Mouse (Mus musculus): ENCODE measurements around the gene Rgp1. TPM values are rescaled to one million over a fixed set of nuclear protein-coding genes. Genes with fewer than 3 reads are reported as not detected.

Rgp1 gene
- polyA plus RNA-seq, 2 experiments = 33.3 to 81.9 TPM

- H3K9me3 ChIP-seq (ENCODE audit: control insufficient read depth, low read length) = no peaks in the 10 kb centered on the region
- no peak overlapping the region for H3K4me3 ChIP-seq (replicated peaks; ENCODE audit: low read length)
- no peak overlapping the region for H3K27ac ChIP-seq (replicated peaks; ENCODE audit: low read depth, low read length)
- no peaks in the 10 kb centered on the region for H3K36me3 ChIP-seq (ENCODE audit: control insufficient read depth, insufficient read depth, low read length)
- 78% methylated on average over 10 of the region's 10 CpGs for WGBS
- no peak for TF ChIP-seq POLR2A (IDR thresholded peaks at IDR 0.05; ENCODE audit: borderline replicate concordance, extremely low read depth, insufficient read depth, insufficient read length)
- ATAC-seq (ENCODE audit: low FRiP score, low read depth) (no peak), DNase-seq (ENCODE audit: low spot score) (no peak)
- no peaks in the 10 kb centered on the region for H3K27me3 ChIP-seq (ENCODE audit: control insufficient read depth, insufficient read depth, low read length)
- no peak overlapping the region for H3K9ac ChIP-seq (ENCODE audit: low read depth, low read length, severe bottlenecking)
- H3K4me2 ChIP-seq (replicated peaks; ENCODE audit: low read depth, low read length, severe bottlenecking) = no peak overlapping the region
- no peaks in the 10 kb centered on the region for H3K4me1 ChIP-seq (ENCODE audit: control insufficient read depth, insufficient read depth, low read length)
Measured at GRCm38 (mm10) chr4:43612534-43612933, 34.0 kb downstream of the Rgp1 start.

GRCm38 (mm10) chr4:43613060-43613730, 34.7 kb downstream of the Rgp1 start:
- 53% methylated on average over 3 of the region's 3 CpGs for WGBS
- TF ChIP-seq POLR2A (IDR thresholded peaks at IDR 0.05; ENCODE audit: borderline replicate concordance, extremely low read depth, insufficient read depth, insufficient read length) = no peak
- Histone ChIP-seq H3K27me3 (ENCODE audit: control insufficient read depth, insufficient read depth, low read length) (no peaks in the 10 kb centered on the region), H3K4me1 (ENCODE audit: control insufficient read depth, insufficient read depth, low read length) (no peaks in the 10 kb centered on the region), H3K9ac (ENCODE audit: low read depth, low read length, severe bottlenecking) (no peak overlapping the region), H3K4me3 (replicated peaks; ENCODE audit: low read length) (no peak overlapping the region), H3K9me3 (ENCODE audit: control insufficient read depth, low read length) (no peaks in the 10 kb centered on the region), H3K4me2 (replicated peaks; ENCODE audit: low read depth, low read length, severe bottlenecking) (no peak overlapping the region), H3K36me3 (ENCODE audit: control insufficient read depth, insufficient read depth, low read length) (no peaks in the 10 kb centered on the region), H3K27ac (replicated peaks; ENCODE audit: low read depth, low read length) (no peak overlapping the region)
- DNase-seq (ENCODE audit: low spot score) = no peak
- ATAC-seq (ENCODE audit: low FRiP score, low read depth) = no peak

- peaks cover 4% of the 10 kb centered on the region for H3K9me3 ChIP-seq (ENCODE audit: control insufficient read depth, low read length)
- H3K36me3 ChIP-seq (ENCODE audit: control insufficient read depth, insufficient read depth, low read length) = no peaks in the 10 kb centered on the region
- H3K27ac ChIP-seq (replicated peaks; ENCODE audit: low read depth, low read length) = no peak overlapping the region
- 61% methylated on average over 4 of the region's 4 CpGs for WGBS
- TF ChIP-seq POLR2A (IDR thresholded peaks at IDR 0.05; ENCODE audit: borderline replicate concordance, extremely low read depth, insufficient read depth, insufficient read length) = no peak
- DNase-seq (ENCODE audit: low spot score) (no peak), ATAC-seq (ENCODE audit: low FRiP score, low read depth) (no peak)
- no peak overlapping the region for H3K4me2 ChIP-seq (replicated peaks; ENCODE audit: low read depth, low read length, severe bottlenecking)
- no peak overlapping the region for H3K4me3 ChIP-seq (replicated peaks; ENCODE audit: low read length)
- H3K27me3 ChIP-seq (ENCODE audit: control insufficient read depth, insufficient read depth, low read length) = no peaks in the 10 kb centered on the region
- no peaks in the 10 kb centered on the region for H3K4me1 ChIP-seq (ENCODE audit: control insufficient read depth, insufficient read depth, low read length)
- no peak overlapping the region for H3K9ac ChIP-seq (ENCODE audit: low read depth, low read length, severe bottlenecking)
Measured at GRCm38 (mm10) chr4:43620146-43620778, 41.7 kb downstream of the Rgp1 start.

DNA sequence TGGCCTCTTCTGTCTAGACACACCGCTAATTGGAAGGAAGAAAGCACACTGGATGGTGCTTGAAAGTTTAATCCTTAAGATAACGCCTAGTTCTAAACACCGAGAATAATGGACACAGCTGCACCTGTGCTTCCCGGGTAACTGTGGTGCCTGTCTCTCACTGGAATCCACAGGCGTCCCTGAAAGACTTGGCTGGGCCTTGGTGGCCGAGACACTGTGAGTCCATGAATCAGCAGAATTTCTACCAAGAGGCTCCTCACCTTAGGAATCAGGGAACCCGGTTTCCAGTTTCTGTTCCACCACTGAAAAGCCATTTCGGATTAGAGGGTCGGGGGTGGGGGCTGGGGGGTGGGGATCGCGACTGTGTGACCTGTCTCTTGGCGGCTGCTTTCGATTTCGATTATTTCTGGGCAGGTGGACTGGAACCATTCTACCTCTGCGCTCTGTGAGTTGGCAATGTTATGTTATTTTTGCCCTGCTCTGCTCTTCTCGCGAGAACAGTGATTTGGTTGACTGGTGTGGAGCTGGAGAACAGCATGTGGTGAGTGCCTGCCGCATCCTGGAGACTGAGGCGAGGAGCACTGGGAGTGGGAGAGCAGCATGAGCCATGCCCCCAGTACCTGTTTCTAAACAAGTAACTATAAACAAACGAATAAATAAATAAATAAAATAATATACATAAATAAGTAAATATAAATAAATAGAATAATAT, 50.7 kb downstream of the Rgp1 start:
- Histone ChIP-seq H3K4me2 (replicated peaks; ENCODE audit: low read depth, low read length, severe bottlenecking) (no peak overlapping the region), H3K9ac (ENCODE audit: low read depth, low read length, severe bottlenecking) (no peak overlapping the region), H3K4me1 (ENCODE audit: control insufficient read depth, insufficient read depth, low read length) (peaks cover 26% of the 10 kb centered on the region), H3K4me3 (replicated peaks; ENCODE audit: low read length) (no peak overlapping the region), H3K27me3 (ENCODE audit: control insufficient read depth, insufficient read depth, low read length) (no peaks in the 10 kb centered on the region), H3K9me3 (ENCODE audit: control insufficient read depth, low read length) (peaks cover 13% of the 10 kb centered on the region), H3K36me3 (ENCODE audit: control insufficient read depth, insufficient read depth, low read length) (no peaks in the 10 kb centered on the region), H3K27ac (replicated peaks; ENCODE audit: low read depth, low read length) (no peak overlapping the region)
- 47% methylated on average over 20 of the region's 20 CpGs for WGBS
- DNase-seq (ENCODE audit: low spot score) (peak; percentile 12), ATAC-seq (ENCODE audit: low FRiP score, low read depth) (no peak)
- TF ChIP-seq POLR2A (IDR thresholded peaks at IDR 0.05; ENCODE audit: borderline replicate concordance, extremely low read depth, insufficient read depth, insufficient read length) = no peak

GRCm38 (mm10) chr4:43630030-43630581, 51.6 kb downstream of the Rgp1 start:
- DNase-seq (ENCODE audit: low spot score) = peak; percentile 89
- H3K9ac ChIP-seq (ENCODE audit: low read depth, low read length, severe bottlenecking) = no peak overlapping the region
- no peaks in the 10 kb centered on the region for H3K27me3 ChIP-seq (ENCODE audit: control insufficient read depth, insufficient read depth, low read length)
- H3K4me2 ChIP-seq (replicated peaks; ENCODE audit: low read depth, low read length, severe bottlenecking) = peak overlapping the region; percentile 31; the same call in 1 of the 2 replicates
- H3K9me3 ChIP-seq (ENCODE audit: control insufficient read depth, low read length) = peaks cover 11% of the 10 kb centered on the region
- peak; percentile 52; the same call in 1 of the 2 replicates for ATAC-seq (ENCODE audit: low FRiP score, low read depth)
- WGBS = 6% methylated on average over 5 of the region's 5 CpGs
- no peaks in the 10 kb centered on the region for H3K36me3 ChIP-seq (ENCODE audit: control insufficient read depth, insufficient read depth, low read length)
- TF ChIP-seq POLR2A (IDR thresholded peaks at IDR 0.05; ENCODE audit: borderline replicate concordance, extremely low read depth, insufficient read depth, insufficient read length) = no peak
- no peak overlapping the region for H3K4me3 ChIP-seq (replicated peaks; ENCODE audit: low read length)
- peaks cover 26% of the 10 kb centered on the region for H3K4me1 ChIP-seq (ENCODE audit: control insufficient read depth, insufficient read depth, low read length)
- 0 out of 2 replicates have a peak overlapping the region, but pooled peaks have one; percentile 74 for H3K27ac ChIP-seq (replicated peaks; ENCODE audit: low read depth, low read length)
